Mouse (Mus musculus) forebrain, embryonic 10.5 days (tissue): ENCODE data around the gene Rpl39l. TPM values are rescaled to one million over a fixed set of nuclear protein-coding genes. Genes with fewer than 3 reads are reported as not detected.
"Not testable (repeated sequence)": the region's sequence is repeated elsewhere in the genome, so short reads cannot be mapped to it uniquely, and the experiment has no call there.

Experiments used
- DNase-seq: peaks from one replicate; pipeline ENCODE4 v3.0.0-alpha.2; 2017; ENCODE audit warnings: low spot score; ENCODE audit errors: extremely low spot score
- H3K27ac ChIP-seq: fragments of 300-500 bp; sonication (generic); 2 replicates; pipeline ENCODE4 v1.5.1; 2016; ENCODE audit warnings: mild to moderate bottlenecking
- H3K27me3 ChIP-seq: fragments of 300-500 bp; sonication (generic); 2 replicates; pipeline ENCODE4 v1.6.1; 2016; ENCODE audit warnings: mild to moderate bottlenecking; ENCODE audit not compliant: poor library complexity, severe bottlenecking
- H3K36me3 ChIP-seq: fragments of 300-500 bp; sonication (generic); replicated peaks from 2 replicates; pipeline ENCODE4 v1.6.1; 2016; ENCODE audit warnings: mild to moderate bottlenecking, moderate library complexity
- H3K4me1 ChIP-seq: fragments of 300-500 bp; sonication (generic); 2 replicates; pipeline ENCODE4 v1.6.1; 2016
- H3K4me3 ChIP-seq: fragments of 300-500 bp; sonication (generic); 2 replicates; pipeline ENCODE4 v1.5.1; 2016; ENCODE audit warnings: mild to moderate bottlenecking, moderate library complexity
- H3K9me3 ChIP-seq: fragments of 300-500 bp; sonication (generic); 2 replicates; pipeline ENCODE4 v1.6.1; 2016; ENCODE audit warnings: mild to moderate bottlenecking, moderate library complexity
- WGBS: fragments of 180-500 bp; shearing (Covaris S2); methylation state at CpG from one replicate; pipeline ENCODE4 v1.1.7; 2016; 5-methylcytosine and 5-hydroxymethylcytosine counted together
- polyA plus RNA-seq: library from polyadenylated mRNA; unstranded; fragments of >200 nt; fragmentation: Nextera tagmentation; extraction: Ambion mirVana; gene quantifications from 2 replicates; pipeline ENCODE4 v1.2.1, GENCODE M21; 2016

Gene Rpl39l
- polyA plus RNA-seq: not detected in 2 replicates

DNA sequence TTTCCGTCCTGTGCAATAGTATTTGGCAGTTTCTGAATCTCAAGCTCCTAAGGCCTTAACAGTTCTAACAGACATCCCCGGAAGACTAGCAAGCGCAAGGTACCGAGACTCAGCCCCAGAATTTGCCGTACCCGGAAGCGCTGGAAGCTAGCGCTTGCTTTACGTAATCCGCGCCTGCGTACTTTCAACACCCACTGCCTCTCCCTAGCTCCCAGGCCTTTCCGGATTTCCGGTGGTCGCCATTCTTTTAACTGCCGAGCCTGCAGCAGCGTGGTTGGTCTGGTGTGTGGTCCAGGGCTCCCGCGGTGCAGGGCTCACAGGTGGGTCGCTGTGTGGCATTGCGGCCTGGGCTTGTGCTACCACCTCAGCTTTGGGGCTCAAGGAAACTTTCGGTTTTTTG, at the start of gene Rpl39l:
TSS of gene Rpl39l (plus strand) at position 222 of the 400 bp plus-strand sequence.
- Histone ChIP-seq H3K27ac (no peak within 1 kb of the TSS), H3K27me3 (no peaks in the 10 kb centered on the region), H3K36me3 (no peaks in the 10 kb centered on the region), H3K4me3 (no peak within 1 kb of the TSS), H3K4me1 (no peaks in the 10 kb centered on the region), H3K9me3 (peaks cover 10% of the 10 kb centered on the region)
- WGBS: 89% methylated on average over 22 of the region's 22 CpGs
- DNase-seq: no peak

DNA sequence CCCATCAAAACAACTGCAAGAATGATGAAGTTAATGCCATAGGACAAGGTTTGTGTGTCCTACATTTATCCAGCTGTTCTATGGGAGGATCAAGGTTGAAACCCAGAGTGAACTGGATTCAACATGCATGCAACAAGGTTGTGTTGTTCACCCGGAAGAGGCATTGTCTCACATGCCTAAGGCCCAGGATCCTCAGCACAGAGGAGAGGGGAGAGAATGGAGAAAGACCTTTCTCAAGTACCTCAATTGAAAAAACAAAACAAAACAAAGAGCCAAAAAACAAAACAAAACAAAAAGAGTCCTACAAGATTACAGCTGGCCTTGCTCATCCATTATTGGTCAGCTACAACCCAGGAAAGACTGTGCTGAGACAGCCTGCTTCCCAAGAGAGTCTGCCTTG, 42.4 kb upstream of the Rpl39l start:
- Histone ChIP-seq H3K4me3 (no peak overlapping the region), H3K27me3 (no peaks in the 10 kb centered on the region), H3K36me3 (no peaks in the 10 kb centered on the region), H3K9me3 (0 out of 2 replicates have a peak, but pooled peaks cover 4% of the 10 kb centered on the region), H3K27ac (no peak overlapping the region), H3K4me1 (no peaks in the 10 kb centered on the region)
- DNase-seq: no peak
- WGBS: 79% methylated on average over 1 of the region's 1 CpGs

DNA sequence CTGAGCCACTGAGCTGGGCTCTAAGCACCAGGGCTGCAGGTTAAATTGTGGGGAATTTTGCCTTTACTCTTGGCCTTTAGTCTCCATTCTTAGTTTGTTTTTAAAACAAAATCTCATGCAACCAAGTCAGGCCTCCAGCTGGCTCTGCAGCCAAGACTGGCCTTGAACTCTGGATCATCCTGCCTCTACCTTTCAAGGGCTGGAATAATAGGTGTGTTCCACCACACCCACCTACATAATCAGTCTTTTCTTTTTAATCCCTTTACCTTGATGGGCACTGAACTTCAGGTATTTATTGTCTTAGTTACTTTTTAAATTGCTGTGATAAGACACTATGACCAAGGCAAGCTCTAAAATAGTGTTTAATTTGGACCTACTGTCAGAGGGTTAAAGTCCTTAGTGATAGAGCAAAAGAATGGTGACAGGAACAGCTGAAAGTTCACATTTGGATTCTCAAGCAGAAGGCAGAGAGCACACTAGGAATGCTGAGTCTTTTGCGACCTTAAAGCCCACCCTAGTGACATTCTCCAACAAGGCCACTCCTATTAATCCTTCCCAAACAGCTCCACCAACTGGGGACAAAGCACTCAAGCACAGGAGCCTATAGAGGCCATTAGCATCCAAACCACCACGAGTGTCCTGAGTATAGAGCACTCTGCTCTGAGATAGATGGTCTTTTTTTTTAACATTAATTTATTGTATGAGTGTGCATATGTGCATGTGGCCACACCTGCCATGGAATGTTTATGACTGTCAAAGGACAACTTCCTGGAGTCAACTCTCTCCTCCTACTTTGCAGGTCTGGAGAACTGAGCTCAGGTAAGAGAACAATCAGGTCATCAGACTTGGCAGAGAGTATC, 40.7 kb upstream of the Rpl39l start:
- no peaks in the 10 kb centered on the region for H3K4me1 ChIP-seq
- no peak overlapping the region for H3K4me3 ChIP-seq
- no peak overlapping the region for H3K27ac ChIP-seq
- 73% methylated on average over 2 of the region's 2 CpGs for WGBS
- H3K36me3 ChIP-seq: no peaks in the 10 kb centered on the region
- DNase-seq: no peak
- H3K27me3 ChIP-seq: no peaks in the 10 kb centered on the region
- H3K9me3 ChIP-seq: no peaks in the 10 kb centered on the region

DNA sequence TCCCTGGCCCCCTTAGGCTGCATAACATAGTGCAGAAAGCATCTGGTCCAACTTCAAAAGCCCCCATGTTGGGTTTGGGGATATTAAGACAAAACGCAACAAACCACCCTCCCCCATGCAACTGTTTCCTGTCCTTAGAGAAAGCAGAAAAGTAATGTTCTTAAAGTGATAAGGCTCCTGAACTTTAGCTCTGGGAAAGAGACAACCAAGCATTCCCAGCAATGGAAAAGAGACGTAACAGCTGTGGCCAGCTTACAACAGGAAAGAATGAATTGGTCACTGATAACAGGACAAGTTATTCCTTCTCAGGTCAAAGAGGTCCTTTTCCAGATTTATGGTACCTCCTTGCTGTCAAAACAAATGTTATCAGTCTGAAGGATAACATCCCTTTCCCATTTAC, 26.9 kb upstream of the Rpl39l start:
- no peak overlapping the region for H3K4me3 ChIP-seq
- WGBS: 86% methylated on average over 2 of the region's 2 CpGs
- H3K36me3 ChIP-seq: no peaks in the 10 kb centered on the region
- no peak for DNase-seq
- H3K27me3 ChIP-seq: no peaks in the 10 kb centered on the region
- H3K9me3 ChIP-seq: no peaks in the 10 kb centered on the region; the same call in 1 of the 2 replicates
- no peak overlapping the region for H3K27ac ChIP-seq
- no peaks in the 10 kb centered on the region for H3K4me1 ChIP-seq

DNA sequence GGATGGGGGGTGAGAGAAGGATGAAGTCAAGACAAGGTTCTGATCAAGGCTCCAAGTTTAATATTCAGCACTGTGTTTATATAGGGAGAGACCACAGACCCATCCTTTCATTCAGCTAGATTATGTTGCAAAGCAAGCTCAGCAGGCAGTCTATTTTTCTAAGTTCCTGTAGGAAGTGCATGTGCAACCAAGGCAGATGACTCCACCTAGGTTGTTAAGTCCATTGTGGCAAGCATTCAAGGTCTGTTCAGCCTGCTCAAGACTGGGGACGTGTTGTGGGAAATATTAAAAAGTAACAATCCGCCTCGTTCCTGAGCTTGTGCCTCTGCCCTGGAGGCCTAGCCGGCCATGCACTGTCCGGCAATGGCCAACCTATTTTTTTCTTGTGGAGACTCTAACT, 22.6 kb upstream of the Rpl39l start:
- DNase-seq: no peak
- H3K4me1 ChIP-seq: no peaks in the 10 kb centered on the region
- H3K36me3 ChIP-seq: no peaks in the 10 kb centered on the region
- no peak overlapping the region for H3K27ac ChIP-seq
- WGBS: 91% methylated on average over 5 of the region's 5 CpGs
- no peak overlapping the region for H3K4me3 ChIP-seq
- no peaks in the 10 kb centered on the region for H3K27me3 ChIP-seq
- no peaks in the 10 kb centered on the region; the same call in 1 of the 2 replicates for H3K9me3 ChIP-seq

DNA sequence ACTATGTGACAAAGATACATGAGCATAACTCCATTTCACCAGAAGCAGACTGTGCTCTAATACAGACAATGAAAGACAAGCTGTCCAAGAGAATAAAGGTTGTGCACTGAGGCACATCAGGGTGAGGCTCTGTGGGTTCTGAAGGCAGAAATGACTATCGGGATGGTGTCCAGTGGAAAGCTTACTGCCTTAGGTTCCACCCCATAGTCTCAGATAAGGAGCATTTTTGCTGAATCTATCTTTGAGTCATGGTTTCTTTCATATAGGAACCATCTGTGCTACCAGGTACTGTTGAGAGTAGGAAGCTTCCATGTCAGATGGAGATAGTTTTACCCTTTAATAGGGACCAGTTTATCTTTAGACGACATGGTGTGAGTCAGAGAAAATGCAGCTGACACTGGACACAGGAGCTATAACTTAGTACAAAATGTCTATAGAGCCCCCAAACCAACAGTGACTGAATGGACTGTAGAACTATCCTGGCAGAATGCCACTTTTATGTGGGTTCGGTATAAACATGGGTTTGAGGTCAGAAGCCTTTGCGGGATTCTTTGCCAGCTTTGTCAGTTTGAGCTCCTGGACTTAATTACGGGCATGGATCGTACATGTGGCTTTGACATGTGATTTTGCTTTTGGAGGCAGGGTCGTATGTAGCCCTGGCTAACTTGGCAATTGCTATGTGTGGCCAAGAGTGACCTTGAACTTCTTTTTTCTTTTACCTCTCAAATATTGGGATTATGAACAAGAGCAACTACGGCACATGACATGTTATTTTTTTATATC, 712 bp upstream of the Rpl39l start:
- Histone ChIP-seq H3K9me3 (peaks cover 15% of the 10 kb centered on the region), H3K4me3 (no peak overlapping the region), H3K27me3 (no peaks in the 10 kb centered on the region), H3K36me3 (no peaks in the 10 kb centered on the region), H3K4me1 (no peaks in the 10 kb centered on the region), H3K27ac (no peak overlapping the region)
- DNase-seq: no peak
- WGBS: 94% methylated on average over 8 of the region's 8 CpGs

DNA sequence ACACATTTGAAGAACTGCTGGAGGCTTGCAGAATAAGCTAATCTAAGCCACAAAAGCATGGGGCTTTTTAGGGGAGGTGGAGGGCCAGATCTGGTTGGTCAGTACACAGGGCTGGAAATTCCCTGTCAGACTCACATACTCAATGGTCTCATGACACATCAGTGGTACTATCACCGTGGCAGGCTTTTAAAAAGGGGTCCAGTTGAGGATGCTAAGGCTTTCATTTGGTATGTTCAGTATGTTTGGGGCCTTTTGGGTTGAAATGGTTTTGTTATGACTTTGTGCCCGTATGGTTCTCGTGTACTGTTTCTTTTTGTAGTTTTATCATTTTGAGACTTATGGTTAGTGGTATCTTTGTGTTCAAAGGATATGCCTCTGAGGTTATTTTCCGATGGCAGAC, 1.2 kb downstream of the Rpl39l start:
- H3K36me3 ChIP-seq: no peaks in the 10 kb centered on the region
- 88% methylated on average over 4 of the region's 4 CpGs for WGBS

DNA sequence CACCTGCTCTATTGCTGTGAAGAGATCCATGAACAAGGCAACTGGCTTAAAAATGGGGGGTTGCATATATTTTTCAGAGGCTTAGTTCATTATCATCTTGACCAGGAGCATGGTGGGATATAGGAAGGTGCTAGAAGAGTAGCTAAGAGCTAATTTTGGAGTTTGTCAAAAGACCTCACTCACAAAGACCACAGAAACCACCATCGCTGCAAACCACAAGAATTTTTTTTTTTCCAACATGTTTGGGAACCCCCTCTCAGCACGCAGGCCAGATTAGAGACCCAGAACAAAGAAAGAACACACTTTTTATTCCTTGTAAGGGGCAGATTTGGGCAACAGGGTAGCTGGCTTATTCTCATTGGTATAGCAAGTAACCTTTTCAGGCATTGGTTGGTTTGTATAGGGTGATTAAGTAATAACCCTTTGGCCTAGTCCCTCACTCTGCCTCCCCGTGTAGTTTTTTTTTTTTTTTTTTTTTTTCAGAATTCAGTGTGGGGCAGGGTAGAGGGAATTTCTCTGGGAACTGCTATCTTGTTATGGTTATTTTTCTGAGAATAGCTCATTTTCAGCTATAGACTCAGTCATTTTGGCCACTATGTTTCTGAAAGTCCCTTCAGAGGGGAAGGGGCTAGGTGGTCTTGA, 2.3 kb downstream of the Rpl39l start:
- H3K4me3 ChIP-seq: no peak overlapping the region
- H3K27me3 ChIP-seq: no peaks in the 10 kb centered on the region
- DNase-seq: no peak
- WGBS: 94% methylated on average over 3 of the region's 3 CpGs
- no peak overlapping the region for H3K27ac ChIP-seq
- no peaks in the 10 kb centered on the region for H3K4me1 ChIP-seq
- peaks cover 9% of the 10 kb centered on the region for H3K9me3 ChIP-seq
- H3K36me3 ChIP-seq: no peaks in the 10 kb centered on the region

More for the DNA sequence above, 1.2 kb downstream of the Rpl39l start:
- no peak for DNase-seq
- H3K9me3 ChIP-seq: peaks cover 2% of the 10 kb centered on the region; the same call in 1 of the 2 replicates
- no peak overlapping the region for H3K4me3 ChIP-seq
- H3K27me3 ChIP-seq: no peaks in the 10 kb centered on the region
- no peaks in the 10 kb centered on the region for H3K4me1 ChIP-seq
- H3K27ac ChIP-seq: no peak overlapping the region

DNA sequence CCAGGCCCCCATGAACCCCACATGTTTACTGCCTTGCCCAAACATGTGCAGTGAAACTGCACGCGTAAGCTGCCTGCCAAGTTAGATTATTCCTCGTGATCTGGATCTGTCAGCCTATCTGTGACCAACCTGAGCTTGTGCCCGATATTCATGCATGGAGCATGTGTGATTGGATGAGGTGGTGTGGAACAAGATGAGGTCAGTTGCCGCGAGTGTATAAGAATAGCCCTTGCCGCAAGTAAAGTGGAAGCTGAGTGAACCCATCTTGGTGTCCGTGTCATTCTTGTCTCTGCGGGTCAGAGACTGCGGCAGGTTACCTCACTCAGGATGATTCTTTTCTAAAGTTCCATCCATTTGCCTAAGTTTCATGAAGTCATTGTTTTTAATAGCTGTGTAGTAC, 17.4 kb downstream of the Rpl39l start:
- 95% methylated on average over 10 of the region's 10 CpGs for WGBS
- not testable (repeated sequence) for H3K27me3 ChIP-seq, H3K27ac ChIP-seq, H3K4me3 ChIP-seq, DNase-seq, H3K4me1 ChIP-seq, H3K36me3 ChIP-seq
- peaks cover 60% of the 10 kb centered on the region for H3K9me3 ChIP-seq

DNA sequence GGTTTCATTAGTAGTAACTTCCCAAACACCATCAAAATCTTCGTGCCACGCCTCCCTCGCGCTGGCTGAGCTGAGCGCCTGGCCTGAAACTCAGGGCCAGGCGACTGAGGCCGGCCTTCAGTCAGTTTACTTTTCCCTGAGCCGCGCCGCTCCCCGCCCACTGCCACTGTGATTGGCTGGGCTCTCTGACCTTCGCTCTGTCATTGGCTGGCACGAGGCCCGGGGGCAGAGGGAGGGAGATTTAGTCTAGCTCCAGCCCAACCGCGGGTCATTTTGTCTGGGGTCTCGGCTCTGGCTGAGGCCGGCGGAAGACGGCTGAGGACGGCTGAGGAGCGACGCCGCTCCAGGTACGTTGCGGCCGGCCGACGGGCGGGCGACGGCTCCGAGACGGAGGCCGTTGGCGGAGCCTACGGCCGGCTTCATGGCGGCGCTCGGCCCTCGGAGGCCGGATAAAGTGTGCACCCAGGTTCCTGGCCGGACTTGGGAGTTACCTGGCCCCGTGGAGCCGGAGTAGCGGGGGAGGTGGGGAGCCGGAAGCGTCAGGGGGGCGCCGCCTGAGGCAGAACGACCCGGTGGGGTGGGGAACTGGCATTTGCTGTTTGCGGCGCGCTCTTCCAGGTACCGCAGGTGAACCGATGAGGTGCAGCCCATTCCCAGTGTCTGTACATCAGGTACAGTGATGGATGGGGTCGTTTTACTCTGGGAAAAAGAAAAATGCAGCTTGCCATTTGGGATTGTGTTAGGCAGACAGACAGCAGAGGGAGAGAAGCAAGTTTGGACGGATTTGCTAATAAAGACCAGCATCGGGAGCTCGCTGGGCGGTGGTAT, 22.9 kb downstream of the Rpl39l start, which contains the start of gene Atf7ip2:
TSS of gene Atf7ip2 (plus strand) at position 34 of the 828 bp plus-strand sequence.
- WGBS: under 1% methylated on average over 63 of the region's 63 CpGs
- Histone ChIP-seq H3K27me3 (peaks cover 9% of the 10 kb centered on the region), H3K27ac (peak within 1 kb of the TSS; percentile 81)

DNA sequence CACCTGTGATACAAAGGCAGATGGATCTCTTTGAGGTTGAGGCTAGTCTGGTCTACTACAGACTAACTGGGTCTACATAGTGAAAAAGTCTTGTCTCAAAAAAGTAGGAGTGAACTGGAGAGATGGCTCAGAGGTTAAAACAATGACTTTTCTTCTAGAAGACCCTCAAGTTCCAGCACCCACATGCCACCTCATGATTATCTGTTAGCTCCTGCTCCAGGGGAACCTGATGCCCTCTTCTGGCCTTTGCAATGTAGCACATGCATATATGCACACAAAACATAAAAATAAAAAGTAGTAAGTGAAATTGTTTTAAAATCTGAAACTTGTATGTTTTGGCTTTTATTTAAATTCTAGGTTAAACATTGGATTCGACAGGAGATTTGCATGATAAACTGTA, 38.8 kb downstream of the Rpl39l start:
- no peak overlapping the region for H3K27ac ChIP-seq
- H3K36me3 ChIP-seq: 0 out of 2 replicates have a peak, but pooled peaks cover 2% of the 10 kb centered on the region
- no peak overlapping the region for H3K4me3 ChIP-seq
- no peaks in the 10 kb centered on the region for H3K9me3 ChIP-seq
- DNase-seq: no peak
- 84% methylated on average over 1 of the region's 1 CpGs for WGBS
- H3K27me3 ChIP-seq: no peaks in the 10 kb centered on the region
- H3K4me1 ChIP-seq: no peaks in the 10 kb centered on the region

More for the DNA sequence above, 22.9 kb downstream of the Rpl39l start, which contains the start of gene Atf7ip2:
- H3K4me3 ChIP-seq: peak within 1 kb of the TSS; percentile 67
- H3K36me3 ChIP-seq: no peaks in the 10 kb centered on the region
- peak; percentile 91 for DNase-seq
- peaks cover 8% of the 10 kb centered on the region for H3K4me1 ChIP-seq
- peaks cover 8% of the 10 kb centered on the region for H3K9me3 ChIP-seq

DNA sequence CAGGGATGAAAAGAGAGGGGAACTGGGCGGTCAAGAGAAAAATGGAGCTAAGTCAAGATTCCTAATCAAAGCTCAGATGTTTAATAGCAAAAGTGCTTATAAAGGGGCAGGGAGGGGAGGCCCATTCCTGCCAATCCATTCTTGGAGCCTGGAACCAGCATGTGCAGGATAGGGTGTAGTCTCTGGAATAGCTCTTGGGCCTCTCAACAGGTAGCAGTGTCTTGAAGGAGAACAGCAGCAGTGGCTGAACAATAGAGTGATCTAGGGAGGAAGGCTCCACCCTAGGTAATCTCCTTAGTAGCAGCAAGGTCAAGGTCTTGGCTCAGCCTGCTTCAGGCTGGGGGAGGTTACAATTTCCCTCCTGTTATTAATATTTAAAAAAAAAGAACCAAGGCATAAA, 46.3 kb downstream of the Rpl39l start:
- H3K36me3 ChIP-seq, H3K9me3 ChIP-seq, DNase-seq, H3K4me1 ChIP-seq, H3K27ac ChIP-seq, H3K27me3 ChIP-seq, H3K4me3 ChIP-seq: not testable (repeated sequence)
- 88% methylated on average over 1 of the region's 1 CpGs for WGBS
